Mouse (Mus musculus) WW6 (cell line): ENCODE measurements around the gene Dnah7a.
A peak's percentile ranks its signal among the peaks of the same experiment; 100 is the strongest.
"Not testable (repeated sequence)": the region's sequence is repeated elsewhere in the genome, so short reads cannot be mapped to it uniquely, and the experiment has no call there.

Experiments used
- DNase-seq: peaks from one replicate; pipeline ENCODE4 v3.0.0-alpha.2; 2013; ENCODE audit warnings: low read depth, low spot score

The Dnah7a gene

GRCm38 (mm10) chr1:53706431-53707361, at the start of gene Dnah7a:
TSS of gene Dnah7a (minus strand) at chr1:53706784.
- peak; percentile 46 for DNase-seq

DNA sequence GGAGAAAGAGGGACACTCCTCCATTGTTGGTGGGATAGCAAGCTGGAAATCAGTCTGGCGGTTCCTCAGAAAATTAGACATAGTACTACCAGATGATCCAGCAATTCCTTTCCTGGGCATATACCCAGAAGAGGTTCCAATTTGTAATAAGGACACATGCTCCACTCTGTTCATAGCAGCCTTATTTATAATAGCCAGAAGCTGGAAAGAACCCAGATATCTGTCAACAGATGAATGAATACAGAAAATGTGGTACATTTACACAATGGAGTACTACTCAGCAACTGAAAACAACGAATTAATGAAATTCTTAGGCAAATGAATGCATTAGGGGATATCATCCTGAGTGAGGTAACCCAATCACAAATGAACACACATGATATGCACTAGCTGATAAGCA, 46.9 kb upstream of the Dnah7a start:
- not testable (repeated sequence) for DNase-seq

- DNase-seq = no peak
Measured at GRCm38 (mm10) chr1:53751144-53751543, 44.6 kb upstream of the Dnah7a start.

DNA sequence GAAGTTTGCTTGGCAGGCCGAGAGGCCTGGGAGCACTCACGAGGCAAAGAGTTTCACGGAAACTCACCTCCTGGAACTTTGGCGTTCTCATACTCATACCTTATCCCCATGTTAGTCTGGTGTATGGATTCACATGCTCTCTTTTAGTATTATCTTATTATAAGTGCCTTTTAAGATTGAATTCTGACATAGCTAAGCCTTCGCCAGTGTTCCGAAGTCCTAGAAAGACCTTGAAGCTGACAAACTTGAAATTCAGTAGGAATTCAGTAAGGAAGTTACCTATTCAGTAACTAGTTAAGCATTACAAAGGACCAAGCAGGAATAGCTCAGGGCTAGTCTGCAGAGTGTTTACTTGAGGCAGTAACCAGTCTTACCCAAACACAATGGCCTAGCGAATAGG, 44.1 kb upstream of the Dnah7a start:
- not testable (repeated sequence) for DNase-seq

GRCm38 (mm10) chr1:53749881-53750385, 43.3 kb upstream of the Dnah7a start:
- DNase-seq = not testable (repeated sequence)

- DNase-seq = no peak
Measured at GRCm38 (mm10) chr1:53748571-53748970, 42.0 kb upstream of the Dnah7a start.

- no peak for DNase-seq
Measured at GRCm38 (mm10) chr1:53746001-53746400, 39.4 kb upstream of the Dnah7a start.

GRCm38 (mm10) chr1:53741742-53742458, 35.3 kb upstream of the Dnah7a start:
- no peak for DNase-seq

- no peak for DNase-seq
Measured at GRCm38 (mm10) chr1:53740777-53741336, 34.3 kb upstream of the Dnah7a start.

DNA sequence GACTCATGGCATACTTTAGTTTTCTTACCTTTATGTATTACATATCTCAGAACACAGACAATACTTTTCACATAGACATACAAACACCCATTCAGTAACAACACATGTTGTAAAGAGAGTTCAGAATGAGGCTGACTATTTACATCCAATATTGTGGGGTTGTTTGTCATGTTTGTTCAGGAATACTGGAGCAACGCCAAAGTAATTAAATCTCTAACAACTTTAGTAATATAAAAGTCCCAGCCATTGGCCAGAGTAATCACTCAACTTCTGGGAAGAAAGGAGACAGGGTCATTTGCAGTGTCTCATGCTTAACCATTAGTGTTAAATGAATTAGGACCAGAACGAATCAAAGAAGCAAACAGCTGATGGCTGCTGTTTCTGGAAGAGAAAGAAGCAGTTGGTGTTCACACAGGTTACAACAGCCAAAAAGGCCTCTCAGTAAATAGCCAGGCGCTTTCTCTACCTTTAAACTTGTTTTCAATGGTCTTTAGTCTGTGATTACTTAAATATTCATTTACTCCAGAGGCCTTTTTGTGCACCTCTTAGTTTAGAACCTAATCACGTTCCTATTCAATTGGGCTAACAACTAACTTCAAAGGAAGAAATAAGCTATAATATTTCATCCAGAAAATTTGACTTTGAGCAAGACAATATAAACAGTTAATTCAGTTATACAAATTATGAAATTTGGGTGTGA, 33.6 kb upstream of the Dnah7a start:
- not testable (repeated sequence) for DNase-seq

DNA sequence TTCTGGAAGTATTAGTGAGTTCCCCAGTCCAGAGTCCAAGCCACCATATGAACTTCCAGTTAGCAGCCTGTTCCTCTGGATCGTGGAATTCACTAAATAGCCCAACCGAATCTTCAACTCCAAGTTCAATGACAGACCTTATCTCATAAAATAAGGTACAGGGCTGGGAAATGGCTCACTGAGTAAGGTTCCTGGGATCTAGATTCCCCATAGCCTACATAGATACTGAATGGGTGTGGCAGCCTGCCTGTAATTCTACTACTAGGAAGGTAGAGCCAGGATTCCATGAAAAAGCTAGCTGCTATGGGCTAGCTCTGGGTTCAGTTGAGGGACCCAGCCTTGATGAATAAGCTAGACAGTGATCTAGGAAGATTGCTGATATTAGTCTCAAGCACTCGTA, 30.0 kb upstream of the Dnah7a start:
- no peak for DNase-seq

GRCm38 (mm10) chr1:53728489-53729225, 22.1 kb upstream of the Dnah7a start:
- DNase-seq = no peak

GRCm38 (mm10) chr1:53726883-53727282, 20.3 kb upstream of the Dnah7a start:
- DNase-seq = no peak

- DNase-seq = no peak
Measured at GRCm38 (mm10) chr1:53721353-53721752, 14.8 kb upstream of the Dnah7a start.

GRCm38 (mm10) chr1:53720601-53721351, 14.2 kb upstream of the Dnah7a start:
- no peak for DNase-seq

DNA sequence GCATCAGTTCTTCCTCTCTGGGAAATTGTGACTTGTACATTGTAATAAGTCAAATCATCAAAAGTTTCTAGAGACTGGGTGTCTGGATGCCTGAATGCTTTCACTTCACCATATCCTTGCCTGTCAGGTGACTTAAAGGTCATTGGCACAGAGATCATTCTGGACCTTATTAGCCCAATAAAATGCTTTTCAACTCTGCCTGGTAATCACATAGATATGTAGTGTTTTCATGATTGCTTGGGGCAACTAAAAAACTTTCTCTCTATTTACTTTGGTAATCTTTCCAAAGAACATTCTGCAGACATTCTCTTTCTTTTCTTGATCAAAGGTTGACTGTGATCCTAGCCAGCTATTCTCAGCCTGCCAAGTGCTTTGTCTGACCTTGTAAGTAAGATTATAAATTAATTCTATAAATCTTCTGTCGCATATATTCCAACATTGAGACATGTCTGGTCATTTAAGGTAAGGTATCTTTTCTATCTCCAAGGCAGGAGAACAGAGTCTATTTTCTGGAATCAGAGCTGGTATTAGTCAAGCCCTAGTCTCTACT, 9.5 kb upstream of the Dnah7a start:
- no peak for DNase-seq

DNA sequence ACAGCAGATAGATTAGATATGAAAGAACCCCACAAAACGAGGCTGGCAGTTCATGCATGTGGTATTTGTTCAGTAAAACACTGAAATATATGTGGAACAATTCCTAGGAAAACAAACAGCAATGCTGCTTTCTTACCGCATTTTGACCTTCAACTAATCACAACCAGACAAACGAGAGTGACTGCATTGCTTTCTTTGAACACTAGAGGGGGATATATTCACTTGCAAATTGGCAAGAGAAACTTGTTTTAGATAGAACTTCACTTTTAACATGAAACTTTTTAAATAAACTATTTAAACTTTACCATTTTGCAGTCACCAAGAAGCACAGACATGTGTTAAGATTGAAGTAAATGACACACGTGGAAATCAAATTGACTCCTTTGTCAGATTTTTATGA, 8.9 kb upstream of the Dnah7a start:
- peak; percentile 34 for DNase-seq

- DNase-seq = not testable (repeated sequence)
Measured at GRCm38 (mm10) chr1:53713383-53713782, 6.8 kb upstream of the Dnah7a start.

GRCm38 (mm10) chr1:53711069-53711468, 4.5 kb upstream of the Dnah7a start:
- DNase-seq = no peak

DNA sequence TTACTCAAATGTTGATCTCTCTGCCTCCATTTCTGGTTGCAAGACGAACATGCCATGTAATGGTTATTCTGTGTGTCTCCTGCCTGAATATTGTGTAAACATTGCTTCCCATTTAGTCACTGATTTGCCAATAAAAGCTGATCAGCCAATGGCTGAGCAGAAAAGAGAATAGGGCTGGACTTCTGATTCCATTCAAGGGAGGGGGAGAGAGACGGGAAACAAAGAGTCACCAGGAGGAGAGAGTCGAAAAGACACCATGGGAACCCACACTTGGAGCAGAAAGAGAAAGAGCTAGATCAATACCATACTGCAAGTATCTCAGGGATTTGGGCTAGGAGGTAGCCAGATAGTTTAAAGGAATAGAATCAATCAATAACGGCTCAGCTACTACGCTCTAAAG, 3.0 kb upstream of the Dnah7a start:
- DNase-seq = not testable (repeated sequence)
